Mouse (Mus musculus) Patski (cell line): Measurements from ENCODE around the gene Gna14. TPM values are rescaled to one million over a fixed set of nuclear protein-coding genes. Genes with fewer than 3 reads are reported as not detected.
A peak's percentile ranks its signal among the peaks of the same experiment; 100 is the strongest.

Experiments
- ATAC-seq: fragments of 100-300 bp; one replicate; pipeline ENCODE4 v1.8.0; 2021
- CTCF ChIA-PET: fragments of 350-600 bp; sonication (Branson Sonifier 250); formaldehyde crosslinking; loops from one replicate; lab custom pipeline; 2022; ENCODE audit warnings: inconsistent platforms; lab: Charles Lee
- POLR2A ChIA-PET: fragments of 350-600 bp; sonication (Branson Sonifier 250); formaldehyde crosslinking; loops from one replicate; lab custom pipeline; 2022; ENCODE audit warnings: antibody characterized with exemption, inconsistent platforms; lab: Charles Lee
- DNase-seq: peaks from one replicate; pipeline ENCODE4 v3.0.0-alpha.2; 2011; ENCODE audit warnings: low read depth, low spot score
- H3K27me3 ChIP-seq: fragments of 371-371 bp; one replicate; pipeline ENCODE4 v1.5.1; 2021
- CTCF ChIP-seq: fragments of 100-300 bp; IDR thresholded peaks from one replicate; pipeline ENCODE4 v1.5.1; 2021
- in situ Hi-C: fragments of 300-500 bp; cut with MboI; formaldehyde crosslinking; loops from 3 replicates; pipeline ENCODE4 v1.11.1; 2018; ENCODE audit warnings: low pct_unique_long_range_greater_than_20kb, mixed read lengths
- polyA plus RNA-seq: library from polyadenylated mRNA; unstranded; gene quantifications from one replicate; pipeline ENCODE4 v1.2.3, GENCODE M21; 2021

Gene Gna14
- polyA plus RNA-seq, 1 experiment from 2014 or later = 0.45 TPM

- no peak for DNase-seq
- H3K27me3 ChIP-seq = peaks cover 6% of the 10 kb centered on the region
- no peak for TF ChIP-seq CTCF
- ATAC-seq = no peak
- POLR2A ChIA-PET = no interaction called here
- in situ Hi-C loops = no loop called here
- CTCF ChIA-PET = interaction anchor here (1.1 to 1.5 kb wide), 5 partner anchors 9 to 91 kb away, joined by 3 to 6 read pairs (median 3); no protein-coding TSS in a partner anchor
These were observed 75.0 kb downstream of the Gna14 start for GRCm38 (mm10) chr19:16510343-16511080.

DNA sequence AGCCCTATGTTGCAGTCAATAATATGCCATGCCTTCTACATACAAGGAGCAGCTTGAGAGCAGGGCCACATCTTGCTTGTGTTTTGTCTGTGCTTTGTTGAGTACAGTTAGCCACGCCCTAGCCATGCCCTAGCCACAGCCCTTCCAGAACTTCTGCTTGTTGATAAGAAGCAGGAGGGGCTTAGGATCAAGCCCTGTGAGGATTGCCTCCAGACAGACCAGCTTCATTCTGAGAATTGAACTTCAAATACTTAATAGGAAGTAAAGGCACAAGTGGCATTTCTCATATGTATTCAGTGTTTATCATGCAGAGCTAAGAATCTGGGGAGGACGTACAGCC is 75.5 kb downstream of the Gna14 start:
- H3K27me3 ChIP-seq = peaks cover 6% of the 10 kb centered on the region
- ATAC-seq (no peak), DNase-seq (no peak)
- TF ChIP-seq CTCF = no peak
- in situ Hi-C loops = no loop called here
- POLR2A ChIA-PET = no interaction called here
- CTCF ChIA-PET = interaction anchor here (1.1 to 1.5 kb wide), 5 partner anchors 8 to 92 kb away, joined by 3 to 6 read pairs (median 3); no protein-coding TSS in a partner anchor

GRCm38 (mm10) chr19:16514201-16514600 is 78.6 kb downstream of the Gna14 start:
- no peaks in the 10 kb centered on the region for H3K27me3 ChIP-seq
- ATAC-seq = no peak
- ChIA-PET POLR2A (no interaction called here), CTCF (interaction anchor here (1.2 kb wide), 1 partner anchor 17 kb away, joined by 3 read pairs; no protein-coding TSS in a partner anchor)
- in situ Hi-C loops = no loop called here
- no peak for DNase-seq
- no peak for TF ChIP-seq CTCF

DNA sequence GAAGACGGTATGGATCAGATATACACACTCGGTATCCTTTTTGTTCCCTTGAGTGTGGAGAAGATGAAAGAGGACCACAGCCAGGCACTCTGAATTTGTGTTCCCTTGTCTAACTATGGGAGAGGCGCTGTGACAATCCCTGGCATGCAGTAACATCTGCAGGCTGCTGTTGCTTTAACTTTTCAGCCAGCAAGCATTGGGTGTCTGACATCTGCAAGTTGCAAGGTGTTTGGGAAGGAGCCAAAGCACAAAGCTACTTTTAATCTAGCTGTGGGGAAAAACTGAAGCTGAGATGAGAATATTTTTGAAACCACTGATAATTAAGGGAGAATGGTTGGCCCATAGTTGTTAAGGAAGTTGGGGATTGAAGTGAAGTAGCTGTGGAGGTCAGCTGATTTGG is 83.0 kb downstream of the Gna14 start:
- no peak for TF ChIP-seq CTCF
- CTCF ChIA-PET = interaction anchor here (0.6 to 1.0 kb wide), 3 partner anchors 8 to 13 kb away, joined by 3 to 5 read pairs (median 4); no protein-coding TSS in a partner anchor
- POLR2A ChIA-PET = interaction anchor here (0.6 kb wide), 1 partner anchor 433 kb away, joined by 3 read pairs; no protein-coding TSS in a partner anchor
- DNase-seq (no peak), ATAC-seq (no peak)
- peaks cover 5% of the 10 kb centered on the region for H3K27me3 ChIP-seq
- in situ Hi-C loops = no loop called here

DNA sequence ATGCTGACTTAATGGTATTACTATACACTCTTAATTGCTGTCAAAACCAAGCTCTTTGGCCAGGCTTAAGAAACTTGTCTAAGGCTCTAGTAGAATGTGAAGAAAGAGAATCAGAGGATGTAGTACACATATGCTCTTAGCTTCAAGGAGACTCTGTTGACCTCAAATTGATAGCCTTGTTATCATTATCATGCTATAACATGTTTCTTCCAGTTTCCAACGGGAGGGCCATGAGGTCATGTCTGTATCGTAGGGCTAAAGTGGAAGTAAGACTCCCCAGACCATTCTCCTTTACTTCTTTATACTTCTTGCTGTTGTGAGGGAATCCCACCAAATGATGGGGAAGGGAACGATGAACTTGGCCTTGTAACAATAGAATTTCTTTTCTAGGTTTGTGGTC is 85.0 kb downstream of the Gna14 start:
- peaks cover 5% of the 10 kb centered on the region for H3K27me3 ChIP-seq
- no peak for TF ChIP-seq CTCF
- ChIA-PET CTCF (interaction anchor here (1.5 to 1.7 kb wide), 3 partner anchors 9 to 19 kb away, joined by 3 to 6 read pairs (median 6); no protein-coding TSS in a partner anchor), POLR2A (no interaction called here)
- DNase-seq (no peak), ATAC-seq (no peak)
- in situ Hi-C loops = no loop called here

- DNase-seq (no peak), ATAC-seq (no peak)
- no peak for TF ChIP-seq CTCF
- in situ Hi-C loops = no loop called here
- POLR2A ChIA-PET = interaction anchor here (0.7 kb wide), 1 partner anchor 13 kb away, joined by 3 read pairs; no protein-coding TSS in a partner anchor
- no peaks in the 10 kb centered on the region for H3K27me3 ChIP-seq
- CTCF ChIA-PET = interaction anchor here (0.8 to 1.2 kb wide), 3 partner anchors 15 to 168 kb away, joined by 3 read pairs; no protein-coding TSS in a partner anchor
These were observed 90.8 kb downstream of the Gna14 start for GRCm38 (mm10) chr19:16526302-16526880.

DNA sequence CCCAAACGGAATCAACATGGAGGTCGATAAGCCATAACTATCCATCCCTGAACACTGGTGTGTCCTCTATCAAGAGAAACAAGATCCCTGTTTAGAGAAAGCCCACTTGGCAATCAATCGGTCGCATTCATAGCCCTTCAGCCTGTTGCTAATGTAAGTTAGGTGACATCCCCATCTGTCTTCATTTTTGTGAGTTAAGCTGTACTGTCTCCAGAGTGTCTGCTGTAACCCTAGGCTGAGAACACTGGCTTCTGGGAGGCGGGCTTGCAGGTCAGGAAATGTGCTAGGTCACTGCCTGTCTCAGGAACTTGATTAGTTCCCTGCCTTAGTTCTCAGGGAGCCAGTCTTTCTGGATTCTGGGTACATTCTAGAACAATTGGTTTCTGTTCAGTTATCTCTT is 91.5 kb downstream of the Gna14 start:
- in situ Hi-C loops = no loop called here
- no peak for TF ChIP-seq CTCF
- DNase-seq (no peak), ATAC-seq (no peak)
- POLR2A ChIA-PET = no interaction called here
- CTCF ChIA-PET = interaction anchor here (1.2 kb wide), 1 partner anchor 58 kb away, joined by 3 read pairs; no protein-coding TSS in a partner anchor
- H3K27me3 ChIP-seq = no peaks in the 10 kb centered on the region

GRCm38 (mm10) chr19:16528225-16528828 is 92.8 kb downstream of the Gna14 start:
- ChIA-PET CTCF (interaction anchor here (0.9 kb wide), 1 partner anchor 14 kb away, joined by 3 read pairs; no protein-coding TSS in a partner anchor), POLR2A (no interaction called here)
- ATAC-seq (no peak), DNase-seq (no peak)
- in situ Hi-C loops = no loop called here
- H3K27me3 ChIP-seq = no peaks in the 10 kb centered on the region
- TF ChIP-seq CTCF = no peak

DNA sequence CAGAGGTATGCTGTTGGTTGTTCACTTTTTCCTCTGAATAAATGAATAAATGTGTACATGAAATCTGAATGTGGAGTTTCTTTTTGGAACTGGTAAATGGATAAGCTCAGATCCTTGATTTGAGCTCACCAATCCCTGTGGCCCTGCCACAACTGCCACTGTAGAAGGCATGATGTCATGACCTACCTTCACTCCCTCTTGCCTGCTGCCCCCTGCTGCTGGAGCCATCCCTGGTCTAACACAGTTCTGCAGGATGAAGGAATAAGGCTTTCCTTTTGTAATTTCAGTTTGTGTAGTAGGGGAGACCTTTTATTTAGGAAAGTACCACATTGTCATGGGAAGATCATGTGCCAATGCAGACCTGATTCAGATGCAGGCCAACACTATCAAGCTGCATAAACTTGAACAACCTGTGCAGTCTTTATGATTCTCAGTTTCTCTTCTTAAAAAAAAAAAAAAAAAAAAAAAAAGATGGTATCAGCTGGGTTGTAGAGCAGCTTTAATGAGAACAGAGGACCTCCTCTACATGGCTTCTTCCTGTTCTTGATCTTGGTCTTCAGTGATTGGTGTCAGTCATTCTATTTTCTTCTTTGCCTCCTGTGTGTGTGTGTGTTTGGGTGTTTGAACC is 93.8 kb downstream of the Gna14 start:
- no peaks in the 10 kb centered on the region for H3K27me3 ChIP-seq
- POLR2A ChIA-PET = no interaction called here
- ATAC-seq (no peak), DNase-seq (no peak)
- in situ Hi-C loops = no loop called here
- peak; percentile 70 for TF ChIP-seq CTCF
- CTCF ChIA-PET = interaction anchor here (0.9 to 2.3 kb wide), 5 partner anchors 9 to 176 kb away, joined by 3 to 7 read pairs (median 6); no protein-coding TSS in a partner anchor

DNA sequence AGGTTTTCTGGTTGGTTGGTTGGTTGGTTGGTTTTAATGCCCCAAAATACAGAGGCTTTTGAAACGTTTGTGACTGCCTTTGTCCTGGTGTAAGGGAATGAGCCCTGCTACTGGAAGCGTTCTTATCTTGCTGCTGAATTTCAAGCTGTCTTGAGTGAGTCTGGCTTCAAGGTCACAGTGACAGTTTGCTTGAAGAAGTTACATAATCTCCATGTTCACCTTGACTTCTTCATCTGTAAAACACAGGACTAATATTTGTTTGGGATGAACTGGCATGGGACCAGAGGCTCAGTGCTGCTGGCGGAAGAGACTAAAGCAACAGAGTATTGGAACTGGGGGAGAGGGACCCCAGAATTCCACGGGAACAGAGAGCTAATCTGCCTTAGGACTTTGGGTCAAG is 94.4 kb downstream of the Gna14 start:
- ChIA-PET CTCF (interaction anchor here (0.8 to 2.3 kb wide), 5 partner anchors 9 to 176 kb away, joined by 3 to 7 read pairs (median 6); no protein-coding TSS in a partner anchor), POLR2A (no interaction called here)
- DNase-seq (no peak), ATAC-seq (no peak)
- in situ Hi-C loops = no loop called here
- no peak for TF ChIP-seq CTCF
- H3K27me3 ChIP-seq = no peaks in the 10 kb centered on the region
